Mouse (Mus musculus): ENCODE data around the gene Nop10.

DNA sequence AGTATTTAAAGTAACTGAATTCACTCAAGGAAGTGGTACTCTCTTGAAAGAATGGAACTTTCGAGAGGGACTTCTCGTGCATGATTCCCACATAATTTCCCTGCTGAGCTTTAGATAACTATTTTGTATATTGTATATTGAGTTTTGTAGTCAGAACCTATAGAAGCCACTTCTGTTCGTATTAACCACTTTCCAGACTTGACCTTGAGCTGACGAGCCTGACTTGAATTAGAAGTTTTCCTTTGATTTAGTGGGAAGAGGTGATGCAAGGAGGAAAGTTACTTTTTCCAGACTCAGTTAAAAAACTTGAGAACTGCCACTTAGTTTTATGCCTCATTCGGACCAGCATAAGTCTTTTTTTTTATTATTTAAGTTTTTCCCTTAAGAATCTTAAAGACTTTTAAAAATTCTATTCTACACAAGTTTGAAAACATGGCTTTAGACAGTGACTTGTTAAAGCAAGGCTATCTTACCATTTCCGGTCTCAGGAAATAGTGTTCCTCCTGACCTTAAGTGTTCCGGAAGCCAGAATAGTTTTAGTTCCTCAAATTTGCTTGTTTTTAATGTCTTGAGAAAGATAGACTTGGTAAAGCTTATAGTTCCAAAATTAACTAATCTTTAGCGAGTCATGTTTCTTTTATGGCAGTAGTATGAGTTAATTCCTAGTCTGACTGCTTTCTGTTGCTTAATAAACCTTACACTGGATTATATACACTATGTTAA is 6.0 kb downstream of the Nop10 start:
- no peak for TF ChIP-seq CTCF (IDR thresholded peaks at IDR 0.05; ENCODE audit: low read depth)
- TF ChIP-seq EP300 (IDR thresholded peaks at IDR 0.05; ENCODE audit: low read depth), result no peak
